Mouse (Mus musculus) cortical plate, adult 2 months (tissue): ENCODE data around the gene Nmu. TPM values are rescaled to one million over a fixed set of nuclear protein-coding genes. Genes with fewer than 3 reads are reported as not detected.

Experiments used
- H3K27ac ChIP-seq: fragments of 200-500 bp; 2 replicates; pipeline ENCODE4 v1.5.1; 2012; ENCODE audit warnings: low read length, control low read depth, inconsistent platforms; ENCODE audit not compliant: insufficient read depth
- H3K4me1 ChIP-seq: fragments of 200-500 bp; 2 replicates; pipeline ENCODE4 v1.6.1; 2011; ENCODE audit warnings: low read length; ENCODE audit not compliant: control insufficient read depth, insufficient read depth
- H3K4me3 ChIP-seq: fragments of 200-500 bp; 2 replicates; pipeline ENCODE4 v1.5.1; 2011; ENCODE audit warnings: mild to moderate bottlenecking, low read length, control low read depth; ENCODE audit not compliant: insufficient read depth
- CTCF ChIP-seq: fragments of 200-500 bp; IDR thresholded peaks from 2 replicates; pipeline ENCODE4 v1.5.1; 2011; ENCODE audit warnings: mild to moderate bottlenecking, control low read depth, low read length; ENCODE audit not compliant: insufficient read depth; ENCODE audit errors: extremely low read depth
- POLR2A ChIP-seq: fragments of 200-500 bp; IDR thresholded peaks from 2 replicates; pipeline ENCODE4 v1.6.1; 2011; ENCODE audit warnings: mild to moderate bottlenecking, low read length, control low read depth; ENCODE audit not compliant: insufficient read depth; ENCODE audit errors: extremely low read depth
- polyA plus RNA-seq: library from polyadenylated mRNA; depleted of rRNA; stranded (reverse); fragments of >200 nt; gene quantifications from 2 replicates; pipeline ENCODE4 v1.2.3, GENCODE M21; 2012

The Nmu gene
- polyA plus RNA-seq, 1 experiment = not detected

GRCm38 (mm10) chr5:76327296-76327695 lies 36.3 kb downstream of the Nmu start:
- Histone ChIP-seq H3K27ac (no peak overlapping the region), H3K4me3 (no peak overlapping the region), H3K4me1 (no peaks in the 10 kb centered on the region)
- no peak for TF ChIP-seq POLR2A
- no peak for TF ChIP-seq CTCF

GRCm38 (mm10) chr5:76325113-76325512 lies 38.5 kb downstream of the Nmu start:
- TF ChIP-seq CTCF = no peak
- Histone ChIP-seq H3K4me1 (no peaks in the 10 kb centered on the region), H3K27ac (no peak overlapping the region), H3K4me3 (no peak overlapping the region)

- Histone ChIP-seq H3K4me1 (no peaks in the 10 kb centered on the region), H3K4me3 (no peak overlapping the region), H3K27ac (no peak overlapping the region)
- TF ChIP-seq POLR2A (no peak), CTCF (no peak)
These were observed 42.1 kb downstream of the Nmu start for GRCm38 (mm10) chr5:76321249-76322196.

- no peak overlapping the region for H3K4me3 ChIP-seq
- TF ChIP-seq CTCF = no peak
- TF ChIP-seq POLR2A = no peak
- H3K4me1 ChIP-seq = peaks cover 2% of the 10 kb centered on the region; the same call in 1 of the 2 replicates
These were observed 55.4 kb downstream of the Nmu start for GRCm38 (mm10) chr5:76308206-76308605.

GRCm38 (mm10) chr5:76306261-76306660 lies 57.3 kb downstream of the Nmu start:
- H3K4me3 ChIP-seq = no peak overlapping the region; the same call in 1 of the 2 replicates
- TF ChIP-seq POLR2A = no peak
- TF ChIP-seq CTCF = no peak
- H3K4me1 ChIP-seq = peaks cover 2% of the 10 kb centered on the region; the same call in 1 of the 2 replicates
- no peak overlapping the region for H3K27ac ChIP-seq

More at GRCm38 (mm10) chr5:76308206-76308605, 55.4 kb downstream of the Nmu start:
- H3K27ac ChIP-seq = no peak overlapping the region

- H3K27ac ChIP-seq = no peak overlapping the region
- TF ChIP-seq CTCF (no peak), POLR2A (no peak)
- H3K4me3 ChIP-seq = peak overlapping the region; percentile 72
- H3K4me1 ChIP-seq = peaks cover 2% of the 10 kb centered on the region; the same call in 1 of the 2 replicates
These were observed 58.0 kb downstream of the Nmu start for GRCm38 (mm10) chr5:76305616-76306015.

- Histone ChIP-seq H3K27ac (peak within 1 kb of the TSS; percentile 89), H3K4me1 (peaks cover 2% of the 10 kb centered on the region; the same call in 1 of the 2 replicates), H3K4me3 (peak within 1 kb of the TSS; percentile 72)
- TF ChIP-seq CTCF = no peak
- peak; percentile 61 for TF ChIP-seq POLR2A
These were observed 58.9 kb downstream of the Nmu start, which contains the start of gene Clock for GRCm38 (mm10) chr5:76304452-76305341. Gene Clock, minus strand, starts transcription at chr5:76304792.

- peak overlapping the region; percentile 89 for H3K27ac ChIP-seq
- TF ChIP-seq POLR2A (no peak), CTCF (no peak)
- H3K4me3 ChIP-seq = peak overlapping the region; percentile 72
- peaks cover 2% of the 10 kb centered on the region; the same call in 1 of the 2 replicates for H3K4me1 ChIP-seq
These were observed 59.7 kb downstream of the Nmu start for GRCm38 (mm10) chr5:76303745-76304451.

GRCm38 (mm10) chr5:76303379-76303744 lies 60.2 kb downstream of the Nmu start:
- TF ChIP-seq CTCF = no peak
- TF ChIP-seq POLR2A = no peak
- peak overlapping the region; percentile 72 for H3K4me3 ChIP-seq
- no peak overlapping the region for H3K27ac ChIP-seq

More at GRCm38 (mm10) chr5:76303379-76303744, 60.2 kb downstream of the Nmu start:
- H3K4me1 ChIP-seq = peaks cover 2% of the 10 kb centered on the region; the same call in 1 of the 2 replicates
